Mouse (Mus musculus) bone marrow, adult 2 months (tissue): Measurements from ENCODE around the gene Wdr62. TPM values are rescaled to one million over a fixed set of nuclear protein-coding genes. Genes with fewer than 3 reads are reported as not detected.

Experiments used
- H3K27ac ChIP-seq: fragments of 200-500 bp; 2 replicates; pipeline ENCODE4 v1.5.1; 2012; ENCODE audit warnings: low read depth, mild to moderate bottlenecking, control low read depth, inconsistent platforms, low read length; ENCODE audit not compliant: control insufficient read depth, poor library complexity, insufficient read depth
- H3K4me1 ChIP-seq: fragments of 200-500 bp; 2 replicates; pipeline ENCODE4 v1.6.1; 2011; ENCODE audit warnings: low read length; ENCODE audit not compliant: control insufficient read depth, insufficient read depth
- H3K4me3 ChIP-seq: fragments of 200-500 bp; replicated peaks from 2 replicates; pipeline ENCODE3; 2011; ENCODE audit warnings: mild to moderate bottlenecking, low read depth, low read length, control low read depth; ENCODE audit not compliant: control insufficient read depth
- CTCF ChIP-seq: fragments of 200-500 bp; IDR thresholded peaks from 2 replicates; pipeline ENCODE4 v1.5.1; 2011; ENCODE audit warnings: low read length, control low read depth; ENCODE audit not compliant: control insufficient read depth, insufficient read depth
- POLR2A ChIP-seq: fragments of 200-500 bp; IDR thresholded peaks from 2 replicates; pipeline ENCODE4 v1.6.1; 2011; ENCODE audit warnings: low read depth, mild to moderate bottlenecking, control low read depth, low read length, borderline replicate concordance; ENCODE audit not compliant: control insufficient read depth
- WGBS: fragments of 180-500 bp; shearing (Covaris S2); methylation state at CpG from one replicate; pipeline ENCODE4 v1.1.7; 2018; 5-methylcytosine and 5-hydroxymethylcytosine counted together
- polyA plus RNA-seq: library from polyadenylated mRNA; stranded (reverse); fragments of >200 nt; gene quantifications from 2 replicates; pipeline ENCODE4 v1.2.4, GENCODE M21; 2011; ENCODE audit warnings: low replicate concordance; ENCODE audit not compliant: missing spikeins, insufficient read depth, insufficient read length

Gene Wdr62
- 33.7 and 45.3 TPM in 2 replicates for polyA plus RNA-seq

- TF ChIP-seq POLR2A (peak; percentile 60; the same call in 1 of the 2 replicates), CTCF (no peak)
- WGBS: under 1% methylated on average over 49 of the region's 49 CpGs
- H3K4me1 ChIP-seq: no peaks in the 10 kb centered on the region; the same call in 1 of the 2 replicates
Measured at GRCm38 (mm10) chr7:30279951-30280669, at the start of gene Wdr62, which contains the start of gene Thap8. TSS of gene Wdr62 (minus strand) at chr7:30280419. TSS of gene Thap8 (plus strand) at chr7:30280094.

GRCm38 (mm10) chr7:30328379-30328778, 48.2 kb upstream of the Wdr62 start:
- TF ChIP-seq CTCF (no peak), POLR2A (no peak)
- Histone ChIP-seq H3K4me1 (no peaks in the 10 kb centered on the region; the same call in 1 of the 2 replicates), H3K27ac (no peak overlapping the region), H3K4me3 (no peak overlapping the region)
- WGBS: 78% methylated on average over 10 of the region's 10 CpGs

More at GRCm38 (mm10) chr7:30279951-30280669, at the start of gene Wdr62, which contains the start of gene Thap8:
- H3K4me3 ChIP-seq: peak within 1 kb of the TSS; percentile 82
- H3K27ac ChIP-seq: peak within 1 kb of the TSS; percentile 90

- TF ChIP-seq CTCF (no peak), POLR2A (no peak)
- no peaks in the 10 kb centered on the region; the same call in 1 of the 2 replicates for H3K4me1 ChIP-seq
- H3K27ac ChIP-seq: no peak overlapping the region
- no peak overlapping the region for H3K4me3 ChIP-seq
- 73% methylated on average over 15 of the region's 15 CpGs for WGBS
Measured at GRCm38 (mm10) chr7:30327140-30327539, 46.9 kb upstream of the Wdr62 start.

GRCm38 (mm10) chr7:30326427-30326826, 46.2 kb upstream of the Wdr62 start:
- no peak overlapping the region for H3K27ac ChIP-seq
- no peak for TF ChIP-seq POLR2A
- TF ChIP-seq CTCF: no peak
- H3K4me3 ChIP-seq: no peak overlapping the region
- peaks cover 1% of the 10 kb centered on the region; the same call in 1 of the 2 replicates for H3K4me1 ChIP-seq

- 57% methylated on average over 2 of the region's 2 CpGs for WGBS
- peaks cover 3% of the 10 kb centered on the region; the same call in 1 of the 2 replicates for H3K4me1 ChIP-seq
- TF ChIP-seq POLR2A (no peak), CTCF (peak; percentile 28; the same call in 1 of the 2 replicates)
- H3K27ac ChIP-seq: no peak overlapping the region
- H3K4me3 ChIP-seq: no peak overlapping the region
Measured at GRCm38 (mm10) chr7:30325364-30325763, 45.1 kb upstream of the Wdr62 start.

GRCm38 (mm10) chr7:30324300-30324944, 44.2 kb upstream of the Wdr62 start:
- H3K27ac ChIP-seq: no peak overlapping the region
- WGBS: 90% methylated on average over 5 of the region's 5 CpGs
- no peak overlapping the region for H3K4me3 ChIP-seq
- TF ChIP-seq CTCF: no peak
- no peak for TF ChIP-seq POLR2A
- peaks cover 3% of the 10 kb centered on the region; the same call in 1 of the 2 replicates for H3K4me1 ChIP-seq

- H3K27ac ChIP-seq: no peak within 1 kb of the TSS
- WGBS: 76% methylated on average over 3 of the region's 3 CpGs
- H3K4me3 ChIP-seq: no peak within 1 kb of the TSS
- TF ChIP-seq CTCF (no peak), POLR2A (no peak)
- peaks cover 3% of the 10 kb centered on the region; the same call in 1 of the 2 replicates for H3K4me1 ChIP-seq
Measured at GRCm38 (mm10) chr7:30323795-30324194, 43.6 kb upstream of the Wdr62 start, which contains the start of gene Sdhaf1. TSS of gene Sdhaf1 (minus strand) at chr7:30323895.

GRCm38 (mm10) chr7:30322865-30323264, 42.6 kb upstream of the Wdr62 start:
- Histone ChIP-seq H3K27ac (no peak overlapping the region; the same call in 1 of the 2 replicates), H3K4me1 (peaks cover 3% of the 10 kb centered on the region; the same call in 1 of the 2 replicates), H3K4me3 (no peak overlapping the region)
- WGBS: 2% methylated on average over 6 of the region's 6 CpGs
- TF ChIP-seq POLR2A: no peak
- TF ChIP-seq CTCF: no peak
